Mouse (Mus musculus) gastrocnemius, postnatal 10 days (tissue): ENCODE results near the gene Slc35c1. TPM values are rescaled to one million over a fixed set of nuclear protein-coding genes. Genes with fewer than 3 reads are reported as not detected.
"Not testable (repeated sequence)": the region's sequence is repeated elsewhere in the genome, so short reads cannot be mapped to it uniquely, and the experiment has no call there.

Experiments
- DNase-seq: peaks from one replicate; pipeline ENCODE4 v3.0.0; 2021; ENCODE audit warnings: mixed read lengths
- total RNA-seq, 2 experiments: library from RNA; stranded (reverse); gene quantifications; 2 replicates each; pipeline ENCODE4 v1.2.3; 2021

The Slc35c1 gene
- total RNA-seq, 2 experiments from 2014 or later: 5.9 to 6.7 TPM

GRCm38 (mm10) chr2:92476580-92476979, 16.2 kb upstream of the Slc35c1 start:
- DNase-seq: not testable (repeated sequence)

GRCm38 (mm10) chr2:92475711-92476110, 15.4 kb upstream of the Slc35c1 start:
- DNase-seq: no peak

DNA sequence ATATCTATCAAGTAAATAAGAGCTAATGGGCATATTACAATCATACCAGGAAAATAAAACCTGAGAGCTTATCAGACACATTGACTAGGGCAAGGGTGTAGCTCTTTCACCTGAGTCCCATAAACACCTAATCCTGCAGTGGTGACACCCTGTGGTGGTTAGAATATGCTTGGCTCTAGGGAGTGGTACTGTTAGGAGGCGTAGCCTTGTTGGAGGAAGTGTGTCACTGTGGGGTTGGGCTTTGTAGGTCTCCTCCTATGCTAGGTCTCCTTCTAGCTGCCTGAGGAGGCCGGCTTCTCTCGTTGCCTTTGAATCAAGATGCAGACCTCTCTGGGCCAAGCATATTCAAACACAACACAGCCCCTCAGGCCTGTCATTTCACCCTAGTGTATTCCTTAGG, 14.6 kb upstream of the Slc35c1 start:
- no peak for DNase-seq

GRCm38 (mm10) chr2:92471886-92472670, 11.7 kb upstream of the Slc35c1 start:
- no peak for DNase-seq

DNA sequence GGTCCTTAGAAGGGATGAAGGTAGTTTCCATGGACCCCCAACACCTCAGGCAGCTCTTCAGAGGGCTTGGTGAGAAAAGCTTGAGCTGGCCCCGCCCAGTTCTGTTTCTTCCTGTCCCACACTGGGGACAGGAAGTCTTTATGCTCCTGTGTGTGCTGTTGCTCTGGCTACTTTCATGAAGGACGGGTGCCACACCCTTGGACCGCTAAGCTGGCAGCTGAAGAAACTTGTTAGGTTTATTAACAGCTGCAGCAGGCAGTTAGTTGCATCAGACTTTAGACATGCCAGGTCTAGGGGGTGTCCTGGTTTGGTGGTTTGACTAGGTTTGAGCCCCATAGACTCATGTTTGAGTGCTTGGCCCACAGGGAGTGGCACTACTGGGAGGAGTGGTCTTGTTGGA, 4.4 kb upstream of the Slc35c1 start:
- no peak for DNase-seq

DNA sequence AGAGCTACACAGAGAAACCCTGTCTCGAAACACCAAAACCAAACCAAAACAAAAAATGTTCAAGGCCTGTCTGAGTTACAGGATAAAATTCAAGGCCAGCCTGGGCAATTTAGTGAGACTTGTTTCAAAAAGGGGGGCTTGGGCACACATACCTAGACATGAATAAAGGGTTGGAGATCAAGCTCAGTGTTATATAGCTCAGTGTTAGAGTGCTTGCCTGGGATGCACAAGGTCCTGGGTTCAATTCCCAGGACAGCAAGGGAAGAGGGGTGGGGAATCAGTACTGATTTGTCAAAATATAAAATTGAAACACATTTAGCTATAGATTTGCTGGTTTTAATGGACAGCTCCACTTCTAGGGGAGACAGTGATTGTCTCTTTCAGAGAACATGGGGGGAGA, 877 bp upstream of the Slc35c1 start:
- no peak for DNase-seq

- peak; percentile 72 for DNase-seq
Measured at GRCm38 (mm10) chr2:92459141-92459920, 1.0 kb downstream of the Slc35c1 start.

DNA sequence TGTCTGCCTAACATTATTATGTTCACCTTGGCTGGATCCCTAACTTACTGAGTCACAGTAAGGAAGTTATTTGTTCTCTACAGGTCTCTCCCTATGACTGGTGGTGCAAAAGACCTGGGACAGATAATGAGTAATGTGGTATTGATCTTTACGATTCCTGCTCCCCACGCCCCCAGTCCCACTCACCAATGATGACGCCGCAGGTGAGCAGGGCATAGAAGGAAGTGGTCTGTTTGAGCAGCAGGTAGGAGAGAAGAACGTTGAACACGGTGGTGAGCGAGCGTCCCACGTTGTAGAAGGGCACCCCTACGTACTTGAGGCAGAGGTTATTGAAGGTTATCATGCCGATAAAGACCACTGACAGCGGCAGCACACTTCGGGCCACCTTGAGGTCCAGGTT, 1.9 kb downstream of the Slc35c1 start:
- DNase-seq: no peak

- peak; percentile 16 for DNase-seq
Measured at GRCm38 (mm10) chr2:92456970-92457530, 3.3 kb downstream of the Slc35c1 start.

DNA sequence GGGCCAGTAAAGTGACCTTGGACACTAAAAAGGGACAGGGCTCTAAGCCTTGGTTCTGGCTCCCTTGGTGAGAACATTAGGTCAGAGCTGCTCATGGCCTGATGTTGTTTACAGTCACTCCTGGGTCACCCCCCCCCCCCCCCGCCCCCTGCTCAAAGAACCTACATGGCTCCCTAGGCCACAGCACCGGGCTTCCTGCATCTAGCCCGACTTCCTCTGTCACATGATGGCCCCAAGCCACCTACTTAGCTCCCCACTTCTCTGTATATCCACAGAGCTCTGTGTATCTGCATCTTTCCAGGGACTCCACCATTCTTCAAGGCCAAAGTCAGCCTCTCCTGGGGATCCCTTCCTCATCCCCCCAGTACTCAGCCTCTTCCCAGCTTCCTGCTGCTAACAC, 4.6 kb downstream of the Slc35c1 start:
- DNase-seq: no peak

- no peak for DNase-seq
Measured at GRCm38 (mm10) chr2:92454166-92454565, 6.2 kb downstream of the Slc35c1 start.

DNA sequence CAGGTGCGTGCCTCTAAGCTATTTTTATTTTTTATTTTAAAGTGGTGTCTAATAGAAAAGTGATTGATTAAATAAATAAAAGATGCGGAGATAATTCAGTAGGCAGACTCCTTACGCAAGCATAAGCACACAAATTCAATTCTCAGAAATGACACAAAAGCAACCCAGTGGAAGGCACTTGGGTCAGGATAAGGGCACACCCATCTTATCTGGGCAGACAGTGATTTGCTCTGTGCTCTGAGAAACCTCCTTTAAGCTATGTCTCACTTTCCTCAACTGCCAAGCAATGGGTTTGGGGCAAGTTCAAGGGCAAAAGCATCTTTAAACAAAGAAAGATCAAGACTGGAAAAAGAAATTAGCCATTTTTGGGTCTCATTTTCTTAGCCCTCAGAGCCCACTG, 9.2 kb downstream of the Slc35c1 start:
- DNase-seq: no peak

DNA sequence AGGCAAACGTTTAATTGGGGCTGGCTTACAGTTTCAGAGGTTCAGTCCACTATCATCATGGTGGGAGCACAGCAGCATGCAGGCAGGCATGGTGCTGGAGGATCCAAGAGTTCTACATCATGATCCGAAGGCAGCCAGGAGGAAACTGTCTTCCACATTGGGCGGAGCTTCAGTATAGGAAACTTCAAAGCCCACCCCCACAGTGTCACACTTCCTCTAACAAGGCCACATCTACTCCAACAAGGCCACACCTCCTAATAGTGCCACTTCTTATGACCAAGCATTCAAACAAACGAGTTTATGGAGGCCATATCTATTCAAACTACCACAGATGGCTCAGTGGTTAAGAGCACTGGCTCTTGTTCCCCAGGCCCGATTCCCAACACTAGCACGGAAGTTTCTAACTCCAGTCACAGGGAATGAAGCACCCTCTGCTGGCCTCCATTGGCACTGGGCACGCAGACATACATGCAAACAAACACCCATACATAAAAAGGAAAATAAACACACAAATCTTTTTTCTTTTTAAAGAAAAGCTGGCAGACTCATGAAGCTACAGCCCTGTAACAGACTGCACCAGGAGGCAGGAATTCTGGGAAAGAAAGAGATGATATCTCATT, 13.1 kb downstream of the Slc35c1 start:
- DNase-seq: no peak

DNA sequence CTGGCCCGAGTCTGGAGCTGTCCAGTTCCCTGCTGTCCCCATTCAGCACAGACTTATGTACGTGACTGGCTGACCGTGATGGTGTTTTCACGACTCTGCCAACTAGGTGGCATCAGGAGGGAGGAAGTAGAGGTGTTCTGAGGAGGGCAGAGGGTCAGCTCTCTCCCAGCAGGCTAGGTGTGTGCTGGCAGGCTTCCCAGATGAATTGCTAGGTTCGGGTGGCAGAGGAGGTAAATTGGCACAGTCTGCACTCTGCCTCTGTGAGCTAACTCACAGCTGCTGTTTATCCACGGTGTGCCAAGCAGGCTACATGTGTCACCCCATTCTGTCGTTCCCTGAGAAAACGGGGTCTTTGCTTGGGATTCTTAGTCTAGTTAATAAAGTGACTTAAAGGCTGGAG, 13.7 kb downstream of the Slc35c1 start:
- no peak for DNase-seq

GRCm38 (mm10) chr2:92445890-92446289, 14.4 kb downstream of the Slc35c1 start:
- DNase-seq: no peak

DNA sequence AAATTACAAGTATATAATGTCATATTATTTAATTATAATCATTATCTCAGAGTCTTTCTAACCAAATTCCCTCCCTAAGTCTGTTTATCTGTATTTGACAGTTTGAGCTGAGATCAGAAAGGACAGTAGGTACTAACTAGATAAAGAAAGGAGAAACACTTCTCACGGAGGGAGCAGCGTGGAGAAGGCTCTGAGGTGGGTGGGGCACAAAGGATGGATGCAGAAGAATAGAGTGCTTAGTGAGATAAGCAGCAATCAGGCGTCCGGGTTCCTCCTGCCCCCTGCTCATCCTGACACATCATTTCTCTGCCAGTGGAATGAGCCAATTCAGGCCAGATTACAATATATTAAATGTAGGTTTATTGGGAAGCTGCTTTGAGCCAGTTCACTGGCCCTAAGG, 16.0 kb downstream of the Slc35c1 start:
- no peak for DNase-seq

GRCm38 (mm10) chr2:92443313-92443712, 17.0 kb downstream of the Slc35c1 start:
- no peak for DNase-seq

DNA sequence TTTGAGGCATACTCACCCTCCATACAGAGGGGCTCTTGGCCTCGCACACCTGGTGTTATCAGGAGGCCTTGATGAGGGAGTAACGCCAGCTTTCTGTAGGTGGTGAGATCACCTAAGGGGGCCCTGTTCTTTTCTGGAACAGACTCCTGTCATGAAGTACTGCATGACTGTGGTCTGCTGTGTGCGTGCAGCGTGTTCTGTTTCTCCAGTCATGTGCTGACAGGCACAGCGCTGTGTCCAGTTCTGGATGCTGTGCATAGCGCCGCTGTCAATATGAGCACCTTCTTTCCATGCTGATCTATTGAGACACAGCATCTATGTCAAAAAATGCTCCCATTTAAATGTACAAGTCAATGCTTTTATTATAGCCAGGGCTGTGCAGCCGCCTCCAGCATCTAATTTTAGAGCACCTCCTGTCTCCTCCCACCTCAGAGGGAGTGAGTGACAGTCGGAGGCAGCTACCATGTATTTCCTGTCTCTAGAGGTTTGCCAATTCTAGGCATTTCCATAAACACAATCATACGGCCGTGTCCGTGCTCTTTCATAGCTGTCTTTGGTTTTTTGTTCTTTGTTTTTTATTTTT, 17.8 kb downstream of the Slc35c1 start:
- no peak for DNase-seq

DNA sequence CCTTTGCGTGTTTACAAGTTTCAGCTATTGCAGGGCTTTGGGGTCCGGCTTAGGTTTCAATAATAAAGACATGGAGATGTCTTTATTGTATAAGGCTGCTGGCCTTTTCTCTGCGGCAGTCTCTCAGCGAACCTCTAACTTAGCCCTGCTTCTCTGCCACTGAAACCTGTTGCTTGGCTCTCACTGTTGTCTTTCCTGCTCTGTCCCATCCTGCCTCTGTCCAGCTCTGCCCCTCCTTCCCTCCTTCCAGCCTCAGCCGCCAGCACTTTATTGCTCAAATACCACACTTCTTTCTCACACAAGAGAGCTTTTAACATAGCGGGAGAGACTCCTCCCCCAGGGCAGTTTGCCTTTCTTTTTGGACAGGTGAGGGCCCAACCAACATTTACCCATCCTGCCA, 19.9 kb downstream of the Slc35c1 start:
- no peak for DNase-seq

GRCm38 (mm10) chr2:92438567-92438966, 21.8 kb downstream of the Slc35c1 start:
- DNase-seq: no peak

DNA sequence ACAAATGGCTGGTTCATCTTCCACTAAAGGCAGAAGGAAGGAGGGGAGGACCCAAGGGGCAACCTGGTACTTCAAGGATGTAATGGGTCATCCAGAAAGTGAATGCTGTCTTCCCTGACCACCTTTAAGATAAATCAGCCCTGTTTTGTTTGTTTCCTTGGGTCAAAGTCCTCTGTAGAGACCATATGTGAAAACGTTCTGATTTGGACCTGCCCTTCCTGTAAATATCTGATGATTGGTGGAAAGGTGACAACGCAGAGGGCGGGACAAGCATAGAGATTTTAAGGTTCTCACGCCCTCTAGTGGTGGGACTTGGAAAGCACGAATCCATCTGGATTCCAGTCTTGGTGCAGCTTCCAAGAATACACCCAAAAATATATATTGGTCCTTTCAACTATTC, 22.5 kb downstream of the Slc35c1 start:
- peak; percentile 77 for DNase-seq

DNA sequence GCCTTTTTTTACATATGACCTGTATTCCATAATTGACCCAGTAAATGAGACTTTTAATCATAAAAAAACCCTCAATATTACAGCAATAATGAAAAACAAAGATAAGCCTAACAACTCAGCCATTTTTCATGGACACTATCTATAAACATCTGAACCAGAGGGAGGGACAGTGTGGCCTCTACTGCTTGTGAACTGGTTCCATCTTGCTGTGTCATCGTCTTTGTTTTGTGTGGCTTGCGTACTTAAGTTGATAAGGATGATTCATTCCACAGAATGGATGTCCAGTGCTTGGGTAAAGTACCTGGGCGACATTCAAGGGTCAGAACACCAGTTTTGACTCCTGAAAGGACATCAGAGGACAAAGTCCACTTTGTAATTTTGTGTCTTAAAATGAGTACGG, 23.0 kb downstream of the Slc35c1 start:
- DNase-seq: no peak

GRCm38 (mm10) chr2:92435023-92435422, 25.3 kb downstream of the Slc35c1 start:
- DNase-seq: no peak
